Mouse (Mus musculus): ENCODE measurements around the gene Mpp3.

Gene Mpp3

DNA sequence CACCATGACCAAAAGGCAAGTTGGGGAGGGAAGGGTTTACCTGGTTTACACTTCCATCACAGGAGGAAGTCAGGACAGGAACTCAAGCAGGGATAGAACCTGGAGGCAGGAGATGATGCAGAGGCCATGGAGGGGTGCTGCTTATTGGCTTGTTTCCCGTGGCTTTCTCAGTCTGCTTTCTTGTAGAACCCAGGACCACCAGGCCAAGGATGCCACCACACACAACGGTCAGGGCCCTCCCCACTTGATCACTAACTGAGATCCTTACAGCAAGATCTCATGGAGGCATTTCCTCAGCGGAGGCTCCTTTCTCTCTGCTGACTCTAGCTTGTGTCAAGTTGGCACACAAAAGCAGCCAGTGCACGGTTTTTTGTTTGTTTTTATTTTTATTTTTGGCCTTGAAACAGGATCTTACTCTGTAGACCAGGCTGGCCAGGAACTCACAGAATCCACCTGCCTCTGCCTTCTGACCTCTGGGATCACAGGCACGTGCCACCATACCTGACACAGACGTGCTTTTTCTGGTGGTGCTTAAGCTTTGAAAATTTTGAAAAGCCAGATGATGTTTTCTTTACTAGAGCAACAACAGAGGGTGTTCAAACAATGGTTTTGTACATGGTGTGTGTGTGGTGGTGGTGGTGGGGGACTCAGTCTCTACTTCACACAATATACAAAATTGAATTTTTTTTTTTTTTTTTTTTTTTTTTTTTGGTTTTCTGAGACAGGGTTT, at the start of gene Mpp3:
Gene Mpp3, minus strand, starts transcription at position 375 of the 730 bp plus-strand sequence.
- peak in 1 of 2 experiments; percentile 48 for DNase-seq

DNA sequence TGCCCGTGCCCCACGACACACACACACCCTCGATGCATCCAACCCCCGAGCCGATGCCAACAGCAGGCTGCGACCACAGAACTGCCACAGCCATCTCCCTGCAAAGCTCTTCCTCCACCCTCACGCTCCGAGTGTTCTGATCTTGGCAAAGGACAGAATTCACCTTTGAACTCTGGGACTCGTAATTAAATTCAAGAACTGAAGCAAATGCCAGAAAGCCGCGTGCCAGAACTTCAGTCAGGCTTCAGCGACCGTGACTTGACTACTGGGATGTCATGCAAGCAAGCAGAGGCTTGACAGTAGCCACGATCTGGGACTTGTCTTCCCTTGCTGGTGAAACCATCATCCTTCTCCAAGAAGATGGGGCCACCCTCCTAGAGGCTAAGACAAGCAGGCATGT, 45.5 kb upstream of the Mpp3 start:
- DNase-seq: no peak

- no peak for DNase-seq
These were observed 44.5 kb upstream of the Mpp3 start for GRCm38 (mm10) chr11:102072729-102073128.

- peak in 1 of 2 experiments; percentile 58 for DNase-seq
These were observed 42.2 kb upstream of the Mpp3 start for GRCm38 (mm10) chr11:102070426-102070825.

GRCm38 (mm10) chr11:102069633-102070032, 41.4 kb upstream of the Mpp3 start:
- no peak for DNase-seq

DNA sequence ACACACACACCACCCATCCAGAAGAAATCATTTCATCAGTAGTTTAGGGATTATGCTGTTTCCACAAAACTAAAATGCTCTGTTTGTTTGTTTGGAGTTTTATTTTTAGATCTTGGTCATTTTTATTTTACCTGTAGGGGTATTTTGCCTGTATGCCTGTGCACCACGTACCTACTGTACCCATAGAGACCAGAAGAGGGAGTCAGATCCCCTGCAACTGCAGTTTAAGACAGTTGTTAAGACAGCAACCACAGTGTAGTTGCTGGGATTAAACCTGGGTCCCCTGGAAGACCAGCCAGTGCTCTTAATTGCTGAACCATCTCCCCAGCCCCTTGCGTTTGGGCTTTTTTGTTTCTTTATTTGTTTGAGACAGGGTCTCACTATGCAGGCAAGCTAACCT, 40.7 kb upstream of the Mpp3 start:
- DNase-seq: no peak

DNA sequence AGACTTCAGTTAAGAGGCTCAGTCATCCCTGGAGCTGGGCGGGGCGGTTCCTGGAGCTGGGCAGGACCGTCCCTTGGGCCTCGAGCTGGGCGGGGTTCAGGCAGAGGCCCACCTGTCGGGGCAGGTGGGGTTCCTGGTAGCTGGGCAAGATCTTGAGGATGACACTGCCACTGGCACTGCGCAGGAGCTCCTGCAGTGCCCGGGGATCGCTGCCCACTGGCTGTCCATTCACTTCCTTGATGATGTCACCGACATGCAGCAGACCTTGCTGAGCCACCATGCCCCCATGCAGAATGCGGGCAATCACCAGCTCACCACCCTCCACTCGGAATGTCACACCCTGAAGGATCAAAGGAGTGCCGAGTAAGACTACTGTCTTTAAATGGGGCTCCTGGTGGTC, 34.8 kb upstream of the Mpp3 start:
- peak; percentile 66 to 71 for DNase-seq

- no peak for DNase-seq
These were observed 33.7 kb upstream of the Mpp3 start for GRCm38 (mm10) chr11:102061941-102062473.

GRCm38 (mm10) chr11:102061236-102061940, 33.1 kb upstream of the Mpp3 start:
- peak; percentile 87 to 88 for DNase-seq

DNA sequence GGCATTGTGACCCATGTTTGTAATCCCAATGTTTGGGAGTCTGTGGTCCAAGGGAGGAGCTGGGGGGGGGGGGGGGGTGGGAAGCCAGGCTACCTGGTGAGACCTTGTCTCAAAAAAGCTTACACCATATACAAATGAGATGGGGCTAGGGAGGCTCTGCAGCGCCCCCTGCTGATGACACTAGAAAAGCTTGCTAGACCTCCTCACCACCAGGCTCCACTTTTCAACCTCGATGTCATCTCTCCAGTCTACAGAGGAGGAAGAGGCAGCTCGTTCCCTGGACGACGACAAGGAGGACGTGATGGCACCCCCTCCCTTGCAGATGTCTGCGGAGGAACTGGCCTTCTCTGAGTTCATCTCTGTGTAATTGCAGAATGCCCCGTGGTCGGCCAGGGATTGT, 25.6 kb upstream of the Mpp3 start:
- DNase-seq: peak; percentile 76 to 85

DNA sequence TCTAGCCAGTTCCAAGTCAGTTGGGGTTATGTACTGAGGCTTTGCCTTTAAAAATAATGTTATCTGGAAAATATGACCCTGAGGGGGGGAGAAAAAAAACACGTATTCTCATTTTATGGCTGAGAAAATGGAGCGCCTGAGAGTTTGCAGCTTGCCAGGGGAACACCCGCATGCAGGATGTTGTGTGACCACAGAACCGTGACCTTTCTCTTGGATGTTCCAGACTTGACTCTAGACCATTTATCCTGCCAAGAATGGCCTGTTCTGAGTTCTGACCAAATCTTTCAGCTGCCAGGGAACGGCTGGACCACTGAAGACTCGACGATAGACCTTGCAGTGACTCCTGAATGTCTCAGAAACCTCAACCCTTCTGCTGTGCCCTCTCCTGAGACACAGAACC, 24.9 kb upstream of the Mpp3 start:
- DNase-seq: no peak

DNA sequence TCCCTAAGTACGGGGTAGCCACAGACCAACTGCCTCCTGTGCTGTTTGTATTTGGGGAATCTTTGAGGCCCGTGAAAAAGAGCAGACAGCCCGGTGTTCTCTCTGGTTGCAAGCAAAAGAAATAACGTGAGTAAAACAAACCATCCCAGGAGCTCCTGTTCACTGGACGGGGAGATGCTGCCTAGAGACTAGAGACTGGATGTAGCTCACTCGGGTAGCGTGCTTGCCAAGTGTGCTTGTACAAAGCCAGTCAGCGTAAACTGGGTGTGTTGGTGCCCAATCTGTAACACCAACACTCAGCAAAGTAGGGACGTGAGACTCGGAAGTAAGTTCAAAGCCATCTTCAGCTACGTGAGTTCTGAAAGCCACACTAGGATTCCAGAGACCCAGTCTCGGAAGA, 24.4 kb upstream of the Mpp3 start:
- DNase-seq: no peak

- no peak for DNase-seq
These were observed 23.7 kb upstream of the Mpp3 start for GRCm38 (mm10) chr11:102051954-102052353.

- DNase-seq: no peak
These were observed 23.3 kb upstream of the Mpp3 start for GRCm38 (mm10) chr11:102051541-102051940.

- DNase-seq: no peak
These were observed 21.7 kb upstream of the Mpp3 start for GRCm38 (mm10) chr11:102049875-102050482.

GRCm38 (mm10) chr11:102046607-102047006, 18.3 kb upstream of the Mpp3 start:
- DNase-seq: no peak

GRCm38 (mm10) chr11:102044691-102045212, 16.5 kb upstream of the Mpp3 start:
- DNase-seq: no peak

DNA sequence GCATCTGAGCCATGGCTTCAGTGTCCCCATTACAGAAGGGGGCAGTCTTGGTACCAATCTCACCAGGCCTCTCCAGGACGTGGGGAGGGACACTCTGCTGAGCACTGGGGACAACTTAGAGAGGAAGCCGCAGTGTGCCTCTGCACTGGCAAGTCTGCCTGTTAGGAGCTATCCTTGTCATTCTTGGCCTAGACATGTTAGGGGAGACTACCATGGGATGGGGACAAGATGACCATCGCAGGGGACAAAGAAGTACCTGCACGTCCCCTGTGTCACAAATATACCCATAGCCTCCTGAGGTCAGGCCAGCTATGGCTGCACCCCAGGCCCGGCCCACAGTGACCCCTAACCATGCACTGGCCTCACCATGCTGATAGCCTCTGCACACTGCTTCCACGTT, 15.1 kb upstream of the Mpp3 start:
- DNase-seq: no peak

DNA sequence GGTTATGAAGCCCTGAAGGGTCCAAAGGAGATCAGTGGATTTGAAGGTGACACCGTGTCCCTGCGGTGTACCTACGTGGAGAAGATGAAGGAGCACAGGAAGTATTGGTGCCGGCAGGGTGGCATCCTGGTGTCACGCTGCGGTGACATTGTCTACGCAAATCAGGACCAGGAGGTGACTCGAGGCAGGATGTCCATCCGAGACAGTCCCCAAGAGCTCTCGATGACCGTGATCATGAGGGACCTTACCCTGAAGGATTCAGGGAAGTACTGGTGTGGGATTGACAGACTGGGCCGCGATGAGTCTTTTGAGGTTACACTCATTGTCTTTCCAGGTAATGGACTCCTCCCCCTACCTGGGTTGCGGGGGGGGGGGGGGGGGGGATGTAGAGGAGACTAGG, 14.7 kb upstream of the Mpp3 start:
- no peak for DNase-seq

DNA sequence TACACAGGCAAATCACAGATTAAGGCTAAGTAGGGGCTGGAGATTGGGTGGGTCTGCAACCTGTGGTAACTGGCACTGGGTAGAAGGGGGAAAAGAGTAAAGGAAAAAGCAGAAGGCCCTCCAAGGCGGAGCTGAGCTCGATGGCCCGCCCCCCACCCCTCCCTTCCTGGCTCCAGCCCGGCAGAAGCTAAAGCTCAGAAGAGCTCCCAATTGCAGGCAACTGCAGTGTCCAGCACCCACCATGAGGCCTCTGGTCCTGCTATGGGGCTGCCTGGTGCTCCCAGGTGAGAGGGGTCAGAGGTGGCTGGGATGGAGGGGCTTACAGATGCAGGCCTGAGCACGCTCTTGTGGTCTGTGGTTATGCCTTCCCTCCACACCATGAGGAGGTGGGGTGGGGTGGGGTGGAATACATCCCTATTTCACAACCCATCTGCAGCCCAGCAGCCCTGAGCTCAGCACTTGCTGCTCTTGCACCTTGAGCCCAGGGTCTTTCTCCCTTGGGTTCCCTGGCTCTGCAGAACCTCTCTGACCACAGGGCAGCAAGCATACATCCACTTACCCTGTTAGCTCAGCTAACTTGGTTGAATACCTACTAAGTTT, 13.2 kb upstream of the Mpp3 start, which contains the start of gene Cd300lg:
Gene Cd300lg, plus strand, starts transcription at position 160 of the 600 bp plus-strand sequence.
- no peak for DNase-seq

GRCm38 (mm10) chr11:102040646-102041045, 12.4 kb upstream of the Mpp3 start:
- DNase-seq: peak in 1 of 2 experiments; percentile 49

- peak; percentile 90 to 96 for DNase-seq
These were observed 11.9 kb upstream of the Mpp3 start for GRCm38 (mm10) chr11:102040138-102040524.

Data from cerebellum, postnatal 25 days (tissue).